Mouse (Mus musculus): ENCODE results near the gene Mtx2.

GRCm38 (mm10) chr2:74846992-74847391, 21.4 kb downstream of the Mtx2 start:
- TF ChIP-seq CTCF (IDR thresholded peaks at IDR 0.05; ENCODE audit: borderline replicate concordance, insufficient read depth, low read depth, low read length) (no peak), POLR2A (IDR thresholded peaks at IDR 0.05; ENCODE audit: borderline replicate concordance, insufficient read depth, low read length) (no peak)

Data from cerebellum, adult 2 months (tissue).